In genomic region chr16:43407594-43408142, GRCm38 (mm10) we compare ENCODE assay signal across 8 mouse cellular contexts.
DNase-seq lines count a peak whose midpoint lies in the region; ATAC-seq and TF ChIP-seq lines count a peak whose summit lies in the region.
"Had no signal": no experiment of that assay in that cellular context is flagged by ENCODE, and none has a peak within 500 bp of the region (broad histone marks: within the 10 kb centered on the region; RNA-seq: fewer than 3 reads in every experiment).

No protein-coding gene starts in this region.

- TF ChIP-seq CTCF in layer of hippocampus, adult 2 months (conservative IDR thresholded peaks at IDR 0.05): no peak

- no peaks in the 10 kb centered on the region for H3K36me3 ChIP-seq in embryonic facial prominence, embryonic 14.5 days (ENCODE audit: control insufficient read depth, insufficient read depth, low read length)
- H3K36me3 ChIP-seq in forebrain, embryonic 15.5 days: no peaks in the 10 kb centered on the region
- H3K36me3 ChIP-seq: G1E had no signal

- H3K9me3 ChIP-seq in embryonic facial prominence, embryonic 14.5 days (ENCODE audit: control insufficient read depth, low read length): no peaks in the 10 kb centered on the region
- no peaks in the 10 kb centered on the region for H3K9me3 ChIP-seq in forebrain, embryonic 15.5 days
- H3K9me3 ChIP-seq: G1E had no signal

- H3K4me3 ChIP-seq in layer of hippocampus, adult 2 months: no peak overlapping the region
- no peak overlapping the region for H3K4me3 ChIP-seq in embryonic facial prominence, embryonic 14.5 days (ENCODE audit: low read depth, low read length)
- H3K4me3 ChIP-seq in forebrain, embryonic 15.5 days: no peak overlapping the region

- WGBS in embryonic facial prominence, embryonic 14.5 days: 47% methylated on average over 2 of the region's 2 CpGs
- 52% methylated on average over 2 of the region's 2 CpGs for WGBS in forebrain, embryonic 15.5 days

- no peak for DNase-seq in layer of hippocampus, adult 2 months (ENCODE audit: low spot score in 2 of 2)
- no peak for DNase-seq in layer of hippocampus, adult 11-12 months (ENCODE audit: low spot score)
- DNase-seq in embryonic facial prominence, embryonic 14.5 days (ENCODE audit: low spot score): peak; percentile 17
- peak; percentile 71 to 76 for DNase-seq in kidney, postnatal 36 days
- no peak for DNase-seq in urinary bladder, adult 2 months (ENCODE audit: low spot score)
- DNase-seq in cerebellum, postnatal 4 days (ENCODE audit: low spot score in 2 of 2): no peak

- no peak overlapping the region for H3K4me2 ChIP-seq in embryonic facial prominence, embryonic 14.5 days (ENCODE audit: low read depth, low read length)
- no peak overlapping the region for H3K4me2 ChIP-seq in forebrain, embryonic 15.5 days (replicated peaks)

- ATAC-seq in embryonic facial prominence, embryonic 14.5 days (ENCODE audit: low read depth): 0 out of 2 replicates have a peak, but pooled peaks have one; percentile 30
- peak; percentile 74 for ATAC-seq in forebrain, embryonic 15.5 days (replicated peaks)

- H3K9ac ChIP-seq in embryonic facial prominence, embryonic 14.5 days (ENCODE audit: low read depth, low read length): no peak overlapping the region
- no peak overlapping the region for H3K9ac ChIP-seq in forebrain, embryonic 15.5 days (replicated peaks)

- H3K27ac ChIP-seq in layer of hippocampus, adult 2 months: peak overlapping the region; percentile 28
- H3K27ac ChIP-seq in embryonic facial prominence, embryonic 14.5 days (replicated peaks; ENCODE audit: low read depth, low read length): 0 out of 2 replicates have a peak overlapping the region, but pooled peaks have one; percentile 10
- H3K27ac ChIP-seq in forebrain, embryonic 15.5 days (replicated peaks): peak overlapping the region; percentile 67

- peaks cover 14% of the 10 kb centered on the region; the same call in 1 of the 2 replicates for H3K4me1 ChIP-seq in embryonic facial prominence, embryonic 14.5 days (ENCODE audit: control insufficient read depth, insufficient read depth, low read length)
- H3K4me1 ChIP-seq in forebrain, embryonic 15.5 days: peaks cover 42% of the 10 kb centered on the region

- H3K27me3 ChIP-seq in embryonic facial prominence, embryonic 14.5 days (replicated peaks; ENCODE audit: control insufficient read depth, insufficient read depth, low read length): no peaks in the 10 kb centered on the region
- H3K27me3 ChIP-seq in forebrain, embryonic 15.5 days: no peaks in the 10 kb centered on the region

Comparison
In these comparisons a context has a peak if more than half of its experiments do, and no peak if none do; other contexts are left out.
1. DNase-seq: peak in embryonic facial prominence, embryonic 14.5 days (single experiment) and kidney, postnatal 36 days (2 of 2); none in layer of hippocampus, adult 2 months (0 of 2), layer of hippocampus, adult 11-12 months (single experiment), urinary bladder, adult 2 months (single experiment) and cerebellum, postnatal 4 days (0 of 2).
2. H3K27ac ChIP-seq: peak in every context shown above with its lines; median percentile 67 in forebrain, embryonic 15.5 days; 28 in layer of hippocampus, adult 2 months; 10 in embryonic facial prominence, embryonic 14.5 days.